Mouse (Mus musculus): ENCODE results near the gene Prim1. TPM values are rescaled to one million over a fixed set of nuclear protein-coding genes. Genes with fewer than 3 reads are reported as not detected.

Prim1 gene
- polyA plus RNA-seq (2015; fragmentation: Nextera tagmentation; extraction: Ambion mirVana) = 64.6 and 68.4 TPM in 2 replicates

GRCm38 (mm10) chr10:128015068-128015934, at the start of gene Prim1:
TSS of gene Prim1 (plus strand) at chr10:128015168.
- H3K27ac ChIP-seq (ENCODE audit: low read length) = peak within 1 kb of the TSS; percentile 76
- H3K9ac ChIP-seq (ENCODE audit: low read length) = peak within 1 kb of the TSS; percentile 78
- peak within 1 kb of the TSS; percentile 58 for H3K4me2 ChIP-seq (ENCODE audit: low read depth, low read length)
- WGBS = 4% methylated on average over 31 of the region's 31 CpGs
- ATAC-seq (ENCODE audit: insufficient read depth, low FRiP score) = peak; percentile 94
- no peaks in the 10 kb centered on the region for H3K27me3 ChIP-seq (ENCODE audit: control insufficient read depth, insufficient read depth, low read length)
- no peaks in the 10 kb centered on the region for H3K36me3 ChIP-seq (ENCODE audit: control insufficient read depth, insufficient read depth, low read length)
- H3K4me1 ChIP-seq (ENCODE audit: control insufficient read depth, insufficient read depth, low read length) = no peaks in the 10 kb centered on the region
- H3K9me3 ChIP-seq (replicated peaks; ENCODE audit: control insufficient read depth, low read length) = no peaks in the 10 kb centered on the region
- H3K4me3 ChIP-seq (replicated peaks; ENCODE audit: low read length) = peak within 1 kb of the TSS; percentile 67

DNA sequence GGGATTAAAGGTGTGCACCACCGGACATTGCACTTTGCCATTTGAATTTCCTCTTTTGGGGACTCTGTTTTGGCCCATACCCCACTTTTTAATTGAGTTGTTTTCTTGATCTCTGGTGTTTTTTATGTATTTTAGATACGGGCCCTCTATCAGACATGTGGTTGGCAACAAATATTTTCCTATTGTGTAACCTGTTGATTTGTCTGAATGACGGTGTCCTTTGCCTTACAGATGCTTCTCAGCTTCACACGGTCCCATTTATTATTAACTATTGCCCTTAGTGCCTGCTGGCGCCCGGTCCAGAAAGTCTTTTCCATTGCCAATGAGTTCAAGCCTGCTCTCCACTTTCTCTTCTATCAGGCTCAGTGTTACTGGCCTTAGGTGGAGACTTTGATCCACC, 48.5 kb upstream of the Prim1 start:
- WGBS = 83% methylated on average over 6 of the region's 6 CpGs
- no peaks in the 10 kb centered on the region for H3K9me3 ChIP-seq (replicated peaks; ENCODE audit: control insufficient read depth, low read length)
- no peaks in the 10 kb centered on the region for H3K27me3 ChIP-seq (ENCODE audit: control insufficient read depth, insufficient read depth, low read length)
- no peaks in the 10 kb centered on the region for H3K36me3 ChIP-seq (ENCODE audit: control insufficient read depth, insufficient read depth, low read length)
- no peak overlapping the region for H3K4me3 ChIP-seq (replicated peaks; ENCODE audit: low read length)
- no peak overlapping the region for H3K4me2 ChIP-seq (ENCODE audit: low read depth, low read length)
- no peak overlapping the region for H3K27ac ChIP-seq (ENCODE audit: low read length)
- no peak overlapping the region for H3K9ac ChIP-seq (ENCODE audit: low read length)
- H3K4me1 ChIP-seq (ENCODE audit: control insufficient read depth, insufficient read depth, low read length) = no peaks in the 10 kb centered on the region; the same call in 1 of the 2 replicates
- ATAC-seq (ENCODE audit: insufficient read depth, low FRiP score) = no peak

DNA sequence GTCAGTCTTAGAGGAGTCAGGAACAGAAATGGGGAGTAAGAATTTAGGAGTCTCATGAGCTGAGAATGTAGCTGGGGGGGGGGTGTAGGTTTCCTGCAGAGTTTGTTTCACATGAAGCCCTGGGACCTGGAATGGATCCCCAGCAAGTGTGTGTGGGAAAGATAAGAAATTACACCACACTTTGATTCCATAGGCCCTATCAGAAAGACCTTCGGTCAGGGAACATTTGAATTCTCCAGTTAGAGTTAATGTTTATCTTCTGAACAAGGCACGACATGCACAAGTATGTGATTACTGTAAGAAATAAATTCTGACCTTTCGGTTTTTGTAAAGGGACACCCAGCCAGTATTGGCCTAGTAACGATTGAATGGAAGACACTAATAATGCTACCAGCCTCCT, 45.1 kb upstream of the Prim1 start:
- H3K27ac ChIP-seq (ENCODE audit: low read length) = peak overlapping the region; percentile 75
- H3K27me3 ChIP-seq (ENCODE audit: control insufficient read depth, insufficient read depth, low read length) = no peaks in the 10 kb centered on the region
- no peak overlapping the region for H3K9ac ChIP-seq (ENCODE audit: low read length)
- H3K36me3 ChIP-seq (ENCODE audit: control insufficient read depth, insufficient read depth, low read length) = no peaks in the 10 kb centered on the region
- no peaks in the 10 kb centered on the region for H3K9me3 ChIP-seq (replicated peaks; ENCODE audit: control insufficient read depth, low read length)
- no peak overlapping the region for H3K4me3 ChIP-seq (replicated peaks; ENCODE audit: low read length)
- 37% methylated on average over 4 of the region's 4 CpGs for WGBS
- peak; percentile 73 for ATAC-seq (ENCODE audit: insufficient read depth, low FRiP score)
- no peak overlapping the region for H3K4me2 ChIP-seq (ENCODE audit: low read depth, low read length)
- no peaks in the 10 kb centered on the region; the same call in 1 of the 2 replicates for H3K4me1 ChIP-seq (ENCODE audit: control insufficient read depth, insufficient read depth, low read length)

DNA sequence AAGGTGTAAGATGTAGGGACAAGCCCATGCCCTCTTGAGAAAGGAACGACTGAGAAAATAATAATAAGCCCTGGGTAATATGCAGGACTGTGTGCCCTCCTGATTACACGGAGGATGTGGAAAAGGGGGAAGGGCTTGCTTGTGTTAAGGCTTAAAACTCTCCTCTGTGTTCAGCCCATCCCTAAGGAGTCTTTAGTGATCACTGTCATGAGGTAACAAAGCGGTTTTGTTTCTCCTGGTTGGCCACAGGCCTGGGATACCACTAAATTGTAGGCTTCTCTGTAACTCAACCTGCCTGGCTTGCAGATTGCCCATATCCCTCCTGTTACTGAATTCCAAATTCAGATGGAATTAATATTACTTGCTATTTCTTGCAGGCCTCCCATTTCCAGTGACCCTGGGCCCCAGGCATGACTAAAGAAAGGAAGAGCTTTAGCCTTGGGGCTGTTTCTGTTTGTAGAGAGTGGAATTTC, 44.6 kb upstream of the Prim1 start:
- H3K27me3 ChIP-seq (ENCODE audit: control insufficient read depth, insufficient read depth, low read length) = no peaks in the 10 kb centered on the region
- H3K4me1 ChIP-seq (ENCODE audit: control insufficient read depth, insufficient read depth, low read length) = no peaks in the 10 kb centered on the region; the same call in 1 of the 2 replicates
- no peaks in the 10 kb centered on the region for H3K36me3 ChIP-seq (ENCODE audit: control insufficient read depth, insufficient read depth, low read length)
- no peak overlapping the region for H3K4me3 ChIP-seq (replicated peaks; ENCODE audit: low read length)
- H3K27ac ChIP-seq (ENCODE audit: low read length) = peak overlapping the region; percentile 75
- no peaks in the 10 kb centered on the region for H3K9me3 ChIP-seq (replicated peaks; ENCODE audit: control insufficient read depth, low read length)
- no peak overlapping the region for H3K9ac ChIP-seq (ENCODE audit: low read length)
- no peak for ATAC-seq (ENCODE audit: insufficient read depth, low FRiP score)
- WGBS = 48% methylated on average over 3 of the region's 3 CpGs
- no peak overlapping the region for H3K4me2 ChIP-seq (ENCODE audit: low read depth, low read length)

DNA sequence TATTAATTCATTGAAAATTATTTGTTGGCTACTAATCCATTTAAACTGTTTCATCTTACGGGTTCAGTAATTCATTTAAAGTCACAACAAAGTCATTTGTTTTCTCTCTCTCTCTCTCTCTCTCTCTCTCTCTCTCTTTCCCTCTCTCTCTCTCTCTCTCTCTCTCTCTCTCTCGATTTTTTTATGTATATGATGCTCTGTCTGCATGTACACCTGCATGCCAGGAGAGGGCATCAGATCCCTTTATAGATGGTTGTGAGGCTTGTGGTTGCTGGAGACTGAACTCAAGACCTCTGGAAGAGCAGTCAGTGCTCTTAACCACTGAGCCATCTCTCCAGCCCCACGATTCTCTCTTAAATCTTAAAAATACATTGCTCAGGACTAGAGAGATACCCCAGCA, 43.8 kb upstream of the Prim1 start:
- WGBS = 67% methylated on average over 3 of the region's 3 CpGs
- H3K27me3 ChIP-seq (ENCODE audit: control insufficient read depth, insufficient read depth, low read length) = no peaks in the 10 kb centered on the region
- ATAC-seq (ENCODE audit: insufficient read depth, low FRiP score) = no peak
- H3K4me2 ChIP-seq (ENCODE audit: low read depth, low read length) = no peak overlapping the region
- H3K9ac ChIP-seq (ENCODE audit: low read length) = no peak overlapping the region
- H3K27ac ChIP-seq (ENCODE audit: low read length) = no peak overlapping the region
- no peaks in the 10 kb centered on the region for H3K36me3 ChIP-seq (ENCODE audit: control insufficient read depth, insufficient read depth, low read length)
- no peak overlapping the region for H3K4me3 ChIP-seq (replicated peaks; ENCODE audit: low read length)
- H3K4me1 ChIP-seq (ENCODE audit: control insufficient read depth, insufficient read depth, low read length) = no peaks in the 10 kb centered on the region; the same call in 1 of the 2 replicates
- no peaks in the 10 kb centered on the region for H3K9me3 ChIP-seq (replicated peaks; ENCODE audit: control insufficient read depth, low read length)

GRCm38 (mm10) chr10:127974062-127974461, 40.9 kb upstream of the Prim1 start:
- WGBS = 80% methylated on average over 3 of the region's 3 CpGs
- Histone ChIP-seq H3K36me3 (ENCODE audit: control insufficient read depth, insufficient read depth, low read length) (no peaks in the 10 kb centered on the region), H3K27ac (ENCODE audit: low read length) (no peak overlapping the region), H3K4me2 (ENCODE audit: low read depth, low read length) (no peak overlapping the region), H3K4me3 (replicated peaks; ENCODE audit: low read length) (no peak overlapping the region), H3K27me3 (ENCODE audit: control insufficient read depth, insufficient read depth, low read length) (no peaks in the 10 kb centered on the region), H3K9ac (ENCODE audit: low read length) (no peak overlapping the region), H3K4me1 (ENCODE audit: control insufficient read depth, insufficient read depth, low read length) (no peaks in the 10 kb centered on the region; the same call in 1 of the 2 replicates), H3K9me3 (replicated peaks; ENCODE audit: control insufficient read depth, low read length) (no peaks in the 10 kb centered on the region)
- ATAC-seq (ENCODE audit: insufficient read depth, low FRiP score) = no peak

- no peaks in the 10 kb centered on the region for H3K9me3 ChIP-seq (replicated peaks; ENCODE audit: control insufficient read depth, low read length)
- H3K27me3 ChIP-seq (ENCODE audit: control insufficient read depth, insufficient read depth, low read length) = no peaks in the 10 kb centered on the region
- no peaks in the 10 kb centered on the region for H3K36me3 ChIP-seq (ENCODE audit: control insufficient read depth, insufficient read depth, low read length)
- WGBS = 21% methylated on average over 1 of the region's 1 CpGs
- H3K27ac ChIP-seq (ENCODE audit: low read length) = no peak overlapping the region
- no peak overlapping the region for H3K9ac ChIP-seq (ENCODE audit: low read length)
- no peak for ATAC-seq (ENCODE audit: insufficient read depth, low FRiP score)
- no peaks in the 10 kb centered on the region; the same call in 1 of the 2 replicates for H3K4me1 ChIP-seq (ENCODE audit: control insufficient read depth, insufficient read depth, low read length)
- no peak overlapping the region for H3K4me3 ChIP-seq (replicated peaks; ENCODE audit: low read length)
- H3K4me2 ChIP-seq (ENCODE audit: low read depth, low read length) = no peak overlapping the region
These were observed 39.5 kb upstream of the Prim1 start for GRCm38 (mm10) chr10:127975503-127975902.

- WGBS = 81% methylated on average over 5 of the region's 5 CpGs
- H3K9ac ChIP-seq (ENCODE audit: low read length) = no peak overlapping the region
- no peak overlapping the region for H3K27ac ChIP-seq (ENCODE audit: low read length)
These were observed 30.3 kb upstream of the Prim1 start for GRCm38 (mm10) chr10:127984650-127985049.

GRCm38 (mm10) chr10:127985601-127986000, 29.4 kb upstream of the Prim1 start:
- Histone ChIP-seq H3K4me1 (ENCODE audit: control insufficient read depth, insufficient read depth, low read length) (no peaks in the 10 kb centered on the region), H3K9ac (ENCODE audit: low read length) (no peak overlapping the region), H3K4me3 (replicated peaks; ENCODE audit: low read length) (no peak overlapping the region), H3K27me3 (ENCODE audit: control insufficient read depth, insufficient read depth, low read length) (no peaks in the 10 kb centered on the region), H3K36me3 (ENCODE audit: control insufficient read depth, insufficient read depth, low read length) (no peaks in the 10 kb centered on the region), H3K27ac (ENCODE audit: low read length) (no peak overlapping the region), H3K4me2 (ENCODE audit: low read depth, low read length) (no peak overlapping the region), H3K9me3 (replicated peaks; ENCODE audit: control insufficient read depth, low read length) (no peaks in the 10 kb centered on the region)
- no peak for ATAC-seq (ENCODE audit: insufficient read depth, low FRiP score)
- 70% methylated on average over 8 of the region's 8 CpGs for WGBS

More at GRCm38 (mm10) chr10:127984650-127985049, 30.3 kb upstream of the Prim1 start:
- Histone ChIP-seq H3K4me2 (ENCODE audit: low read depth, low read length) (no peak overlapping the region), H3K9me3 (replicated peaks; ENCODE audit: control insufficient read depth, low read length) (no peaks in the 10 kb centered on the region), H3K27me3 (ENCODE audit: control insufficient read depth, insufficient read depth, low read length) (no peaks in the 10 kb centered on the region), H3K4me3 (replicated peaks; ENCODE audit: low read length) (no peak overlapping the region), H3K4me1 (ENCODE audit: control insufficient read depth, insufficient read depth, low read length) (no peaks in the 10 kb centered on the region), H3K36me3 (ENCODE audit: control insufficient read depth, insufficient read depth, low read length) (no peaks in the 10 kb centered on the region)
- no peak for ATAC-seq (ENCODE audit: insufficient read depth, low FRiP score)

Data from stomach, embryonic 16.5 days (tissue).